Mouse (Mus musculus): ENCODE measurements around the gene Il18. TPM values are rescaled to one million over a fixed set of nuclear protein-coding genes. Genes with fewer than 3 reads are reported as not detected.

Il18 gene
- total RNA-seq, 1 experiment from 2014 or later: 10.0 TPM

- ATAC-seq (ENCODE audit: extremely low read depth, insufficient number of reproducible peaks, low FRiP score, poor library complexity, severe bottlenecking): peak; percentile 93
Measured at GRCm38 (mm10) chr9:50547859-50548478, 6.7 kb upstream of the Il18 start.

GRCm38 (mm10) chr9:50548936-50549335, 5.7 kb upstream of the Il18 start:
- no peak for ATAC-seq (ENCODE audit: extremely low read depth, insufficient number of reproducible peaks, low FRiP score, poor library complexity, severe bottlenecking)

GRCm38 (mm10) chr9:50552206-50552605, 2.4 kb upstream of the Il18 start:
- no peak for ATAC-seq (ENCODE audit: extremely low read depth, insufficient number of reproducible peaks, low FRiP score, poor library complexity, severe bottlenecking)

- ATAC-seq (ENCODE audit: extremely low read depth, insufficient number of reproducible peaks, low FRiP score, poor library complexity, severe bottlenecking): peak; percentile 17; the same call in 1 of the 2 replicates
Measured at GRCm38 (mm10) chr9:50553547-50553946, 1.1 kb upstream of the Il18 start.

GRCm38 (mm10) chr9:50555094-50555446, 443 bp downstream of the Il18 start, which contains the start of gene Bco2:
TSS of gene Bco2 (minus strand) at chr9:50555181.
- ATAC-seq (ENCODE audit: extremely low read depth, insufficient number of reproducible peaks, low FRiP score, poor library complexity, severe bottlenecking): no peak

GRCm38 (mm10) chr9:50561145-50561917, 6.7 kb downstream of the Il18 start, which contains the start of gene Tex12:
TSS of gene Tex12 (minus strand) at chr9:50561325.
- no peak for ATAC-seq (ENCODE audit: extremely low read depth, insufficient number of reproducible peaks, low FRiP score, poor library complexity, severe bottlenecking)

- no peak for ATAC-seq (ENCODE audit: extremely low read depth, insufficient number of reproducible peaks, low FRiP score, poor library complexity, severe bottlenecking)
Measured at GRCm38 (mm10) chr9:50561918-50562360, 7.3 kb downstream of the Il18 start.

GRCm38 (mm10) chr9:50565173-50565572, 10.5 kb downstream of the Il18 start:
- no peak for ATAC-seq (ENCODE audit: extremely low read depth, insufficient number of reproducible peaks, low FRiP score, poor library complexity, severe bottlenecking)

- ATAC-seq (ENCODE audit: extremely low read depth, insufficient number of reproducible peaks, low FRiP score, poor library complexity, severe bottlenecking): no peak
Measured at GRCm38 (mm10) chr9:50565940-50566339, 11.3 kb downstream of the Il18 start.

GRCm38 (mm10) chr9:50567372-50567771, 12.7 kb downstream of the Il18 start:
- no peak for ATAC-seq (ENCODE audit: extremely low read depth, insufficient number of reproducible peaks, low FRiP score, poor library complexity, severe bottlenecking)

GRCm38 (mm10) chr9:50567881-50568280, 13.3 kb downstream of the Il18 start:
- ATAC-seq (ENCODE audit: extremely low read depth, insufficient number of reproducible peaks, low FRiP score, poor library complexity, severe bottlenecking): no peak

GRCm38 (mm10) chr9:50569599-50570525, 15.2 kb downstream of the Il18 start:
- ATAC-seq (ENCODE audit: extremely low read depth, insufficient number of reproducible peaks, low FRiP score, poor library complexity, severe bottlenecking): no peak

GRCm38 (mm10) chr9:50580370-50580769, 25.7 kb downstream of the Il18 start:
- no peak for ATAC-seq (ENCODE audit: extremely low read depth, insufficient number of reproducible peaks, low FRiP score, poor library complexity, severe bottlenecking)

- no peak for ATAC-seq (ENCODE audit: extremely low read depth, insufficient number of reproducible peaks, low FRiP score, poor library complexity, severe bottlenecking)
Measured at GRCm38 (mm10) chr9:50585145-50585818, 30.7 kb downstream of the Il18 start.

GRCm38 (mm10) chr9:50586955-50587354, 32.3 kb downstream of the Il18 start:
- ATAC-seq (ENCODE audit: extremely low read depth, insufficient number of reproducible peaks, low FRiP score, poor library complexity, severe bottlenecking): no peak

GRCm38 (mm10) chr9:50590856-50591518, 36.4 kb downstream of the Il18 start:
- peak; percentile 59 for ATAC-seq (ENCODE audit: extremely low read depth, insufficient number of reproducible peaks, low FRiP score, poor library complexity, severe bottlenecking)

- peak; percentile 91 for ATAC-seq (ENCODE audit: extremely low read depth, insufficient number of reproducible peaks, low FRiP score, poor library complexity, severe bottlenecking)
Measured at GRCm38 (mm10) chr9:50592955-50593354, 38.3 kb downstream of the Il18 start.

GRCm38 (mm10) chr9:50593544-50593943, 38.9 kb downstream of the Il18 start:
- ATAC-seq (ENCODE audit: extremely low read depth, insufficient number of reproducible peaks, low FRiP score, poor library complexity, severe bottlenecking): peak; percentile 45; the same call in 1 of the 2 replicates
